Mouse (Mus musculus): ENCODE measurements at regions not wholly inside any gene's neighbourhood (a gene's known extent, or its start where the extent isn't known, plus 50 kb on each side); places are given as distances from the start of the nearest gene placed in this dataset.

DNA sequence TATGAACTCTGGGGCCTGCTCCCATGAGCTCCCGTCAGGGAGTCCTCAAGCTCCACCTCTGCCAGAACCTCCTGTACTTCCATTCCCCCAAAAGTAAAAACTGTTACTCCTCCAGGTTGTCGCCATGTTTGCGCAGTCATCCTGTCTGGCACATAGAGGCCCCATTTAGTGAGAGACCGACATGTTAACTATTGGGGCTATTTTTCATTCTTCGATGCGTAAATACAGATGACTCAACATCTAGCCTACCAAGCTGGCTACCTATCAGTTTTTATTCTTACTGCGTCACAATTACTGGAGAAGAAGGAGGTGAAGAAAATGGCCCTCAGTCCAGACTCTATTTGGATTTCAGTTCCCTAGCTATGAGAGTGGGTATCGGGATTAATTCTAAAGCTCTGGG is 182.9 kb upstream of the Mkln1 start:
- TF ChIP-seq EP300 (IDR thresholded peaks at IDR 0.05; ENCODE audit: low read depth) (no peak), CTCF (IDR thresholded peaks at IDR 0.05; ENCODE audit: low read depth) (no peak)

All from liver, embryonic 14.5 days (tissue).